Mouse (Mus musculus): ENCODE data around the gene Lefty2.

Gene Lefty2

DNA sequence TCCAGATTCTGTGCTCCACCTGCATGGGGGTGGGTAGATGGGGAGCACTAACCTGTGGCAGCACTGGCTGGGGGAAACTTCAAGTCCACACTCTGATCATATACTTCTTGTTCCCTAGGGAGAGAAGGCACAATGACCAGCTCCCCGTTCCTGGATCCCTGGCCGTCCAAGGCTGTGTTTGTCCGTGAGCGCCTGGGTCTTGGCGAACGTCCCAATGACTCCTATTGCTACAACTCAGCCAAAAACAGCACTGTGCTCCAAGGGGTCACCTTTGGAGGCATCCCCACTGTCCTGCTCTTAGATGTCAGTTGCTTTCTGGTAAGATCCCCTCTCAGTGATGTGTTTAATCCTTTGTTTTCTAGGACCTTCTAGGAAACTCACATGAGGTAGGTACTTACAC, 53.5 kb downstream of the Lefty2 start:
- in situ Hi-C loops (cut with MboI; ENCODE audit: unreplicated experiment in 2 of 2): no loop called here

All from v-Abl transformed pro-B cells (cell line).